Mouse (Mus musculus) layer of hippocampus, adult 18-20 months (tissue): Measurements from ENCODE around the gene Gm13769. TPM values are rescaled to one million over a fixed set of nuclear protein-coding genes. Genes with fewer than 3 reads are reported as not detected.
"Not testable (repeated sequence)": the region's sequence is repeated elsewhere in the genome, so short reads cannot be mapped to it uniquely, and the experiment has no call there.

Experiments used
- DNase-seq, 2 experiments: peaks; one replicate each; pipeline ENCODE4 v3.0.0; 2022; ENCODE audit warnings: low spot score in 2 of 2
- long read RNA-seq: library from polyadenylated mRNA; stranded (forward); transcript quantifications from one replicate; pipeline ENCODE4 v2.0.0, GENCODE M21; 2021
- total RNA-seq, 2 experiments: library from RNA; stranded (reverse); gene quantifications; 2 replicates each; pipeline ENCODE4 v1.2.3; 2021

Gene Gm13769
- total RNA-seq: not detected
- long read RNA-seq: 0 reads

- not testable (repeated sequence) for DNase-seq
Observed at GRCm38 (mm10) chr2:90321900-90322299, at the start of gene Gm13769. Gene Gm13769 (plus strand): TSS chr2:90322200.

- no peak for DNase-seq
Observed at GRCm38 (mm10) chr2:90292741-90293140, 29.3 kb upstream of the Gm13769 start, which contains the start of gene Olfr1272. Gene Olfr1272 (minus strand): TSS chr2:90292841.

- not testable (repeated sequence) for DNase-seq
Observed at GRCm38 (mm10) chr2:90346694-90347093, 24.7 kb downstream of the Gm13769 start.

- DNase-seq: not testable (repeated sequence)
Observed at GRCm38 (mm10) chr2:90351047-90351446, 29.0 kb downstream of the Gm13769 start.

- not testable (repeated sequence) for DNase-seq
Observed at GRCm38 (mm10) chr2:90351540-90351939, 29.5 kb downstream of the Gm13769 start.

- DNase-seq: not testable (repeated sequence)
Observed at GRCm38 (mm10) chr2:90359229-90359628, 37.2 kb downstream of the Gm13769 start.

- not testable (repeated sequence) for DNase-seq
Observed at GRCm38 (mm10) chr2:90360199-90360598, 38.2 kb downstream of the Gm13769 start.

Other genes with a start within 250 kb of the Gm13769 start
- not detected for gene Olfr1269, start 200.8 kb upstream of the Gm13769 start, total RNA-seq
- not detected for gene Olfr32, start 179.9 kb upstream of the Gm13769 start, total RNA-seq
- gene Olfr1270, start 169.1 kb upstream of the Gm13769 start, total RNA-seq: not detected
- not detected for gene Olfr1506, start 97.7 kb upstream of the Gm13769 start, total RNA-seq
- not detected for gene Olfr142, start 64.6 kb upstream of the Gm13769 start, total RNA-seq
- not detected for gene Olfr1271, start 51.2 kb upstream of the Gm13769 start, total RNA-seq
- gene Olfr1272, start 29.4 kb upstream of the Gm13769 start, total RNA-seq: not detected
- not detected for gene Olfr1274-ps, start 76.5 kb downstream of the Gm13769 start, total RNA-seq